Mouse (Mus musculus) left cerebral cortex, adult 2 months (tissue): Measurements from ENCODE around the gene Garnl3. TPM values are rescaled to one million over a fixed set of nuclear protein-coding genes. Genes with fewer than 3 reads are reported as not detected.
A peak's percentile ranks its signal among the peaks of the same experiment; 100 is the strongest.

Source experiments
- DNase-seq, 2 experiments: peaks; one replicate each; pipeline ENCODE4 v3.0.0; 2021 to 2022; ENCODE audit warnings: low spot score in 2 of 2, mixed read lengths in 1 of 2; ENCODE audit errors: extremely low spot score in 1 of 2
- H3K27ac ChIP-seq: fragments of 200-600 bp; 2 replicates; pipeline ENCODE4 v1.8.1; 2022
- H3K4me3 ChIP-seq: fragments of 200-600 bp; 2 replicates; pipeline ENCODE4 v1.8.1; 2022
- CTCF ChIP-seq: fragments of 200-600 bp; IDR thresholded peaks from 2 replicates; pipeline ENCODE4 v1.8.1; 2022; ENCODE audit warnings: antibody characterized with exemption, mild to moderate bottlenecking, moderate library complexity
- intact Hi-C: fragments of 180-260 bp; cut with DNase I; formaldehyde crosslinking; loops from one replicate; pipeline ENCODE4 v1.15.1; 2025
- total RNA-seq, 2 experiments: library from RNA; stranded (reverse); gene quantifications; 2 replicates each; pipeline ENCODE4 v1.2.3; 2021

The Garnl3 gene
- total RNA-seq, 2 experiments from 2014 or later = 94.7 to 129 TPM

DNA sequence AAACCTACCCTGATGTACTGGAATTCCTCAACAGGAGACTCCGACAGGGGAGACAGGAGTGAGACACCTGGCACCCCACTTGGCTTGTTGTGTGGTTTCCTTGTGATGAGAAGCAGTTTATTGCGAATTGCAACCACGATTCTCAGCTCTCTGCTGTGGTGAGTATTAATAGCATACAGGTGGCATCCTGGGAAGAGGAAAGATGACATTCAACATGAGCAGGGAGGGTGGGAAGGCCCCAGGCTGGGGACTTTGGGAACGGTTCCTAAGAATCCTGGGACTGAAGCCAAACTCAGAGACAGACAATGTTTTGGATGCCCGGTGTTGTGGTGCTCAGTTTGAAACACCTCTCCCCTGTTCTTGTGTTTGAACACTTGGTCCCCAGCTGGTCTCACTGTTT is 126.4 kb downstream of the Garnl3 start:
- DNase-seq = no peak
- no peak for TF ChIP-seq CTCF
- intact Hi-C loops = no loop called here
- Histone ChIP-seq H3K4me3 (no peak overlapping the region), H3K27ac (peak overlapping the region; percentile 24; the same call in 1 of the 2 replicates)

DNA sequence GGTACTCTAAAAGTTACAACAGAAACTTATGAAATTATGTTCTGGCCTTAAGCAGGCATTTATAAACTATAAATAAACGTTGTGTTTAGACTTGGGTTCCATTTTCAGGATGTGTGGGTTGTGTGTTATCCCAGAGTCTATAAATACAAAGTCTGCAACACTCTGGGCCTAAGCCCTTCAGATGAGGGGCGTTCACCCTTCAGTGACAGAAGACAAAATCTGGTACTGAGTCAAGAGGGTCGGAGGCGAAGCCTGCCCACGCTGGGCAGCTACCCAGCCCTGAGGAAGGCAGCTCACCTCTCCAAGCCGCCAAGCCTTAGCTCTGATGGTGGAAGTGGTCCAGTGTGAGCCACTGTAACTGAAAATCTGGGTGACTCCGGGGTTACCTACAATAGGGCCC is 129.3 kb downstream of the Garnl3 start:
- intact Hi-C loops = no loop called here
- Histone ChIP-seq H3K27ac (peak overlapping the region; percentile 63), H3K4me3 (no peak overlapping the region)
- no peak for DNase-seq
- no peak for TF ChIP-seq CTCF

DNA sequence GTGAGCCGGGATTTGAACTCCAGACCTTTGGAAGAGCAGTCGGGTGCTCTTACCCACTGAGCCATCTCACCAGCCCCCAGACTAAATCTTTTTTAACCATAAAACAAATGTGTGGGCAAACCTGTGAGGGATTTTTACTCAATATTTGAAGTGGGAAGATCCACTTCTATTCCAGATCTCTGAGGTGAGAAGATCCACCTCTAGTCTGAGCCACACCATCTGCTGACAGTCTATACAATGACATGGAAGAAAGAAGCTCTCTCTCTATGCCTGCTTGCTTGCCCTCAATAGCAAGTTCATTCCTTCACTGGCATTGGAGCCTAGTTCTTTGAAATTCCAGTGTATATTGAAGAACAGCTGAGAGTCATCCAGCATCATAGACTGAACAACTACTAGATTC is 131.7 kb downstream of the Garnl3 start:
- intact Hi-C loops = loop anchor here (10.0 kb wide), 1 partner anchor 405 kb away; no protein-coding TSS in a partner anchor
- DNase-seq = no peak
- Histone ChIP-seq H3K4me3 (no peak overlapping the region), H3K27ac (no peak overlapping the region)
- TF ChIP-seq CTCF = no peak

DNA sequence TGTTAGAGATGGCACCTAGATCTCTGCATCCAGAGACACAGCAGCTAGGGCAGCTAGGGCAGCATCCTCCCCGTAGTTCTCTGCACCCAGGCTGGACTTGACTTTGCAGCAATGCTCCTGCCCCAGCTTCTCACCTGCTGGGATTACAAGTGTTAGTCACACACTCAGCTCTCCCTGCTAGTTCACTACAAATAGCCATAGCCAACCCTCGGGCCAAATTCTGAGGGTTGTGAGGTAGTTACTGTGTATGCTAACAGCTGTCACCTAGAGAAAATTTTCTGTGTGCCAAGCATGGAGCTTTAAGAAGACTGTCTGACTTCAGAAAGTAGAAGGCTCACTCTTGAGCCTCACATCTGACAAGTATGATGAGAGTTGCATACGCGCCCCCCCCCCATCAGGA is 133.7 kb downstream of the Garnl3 start:
- no peak for TF ChIP-seq CTCF
- intact Hi-C loops = loop anchor here (10.0 kb wide), 1 partner anchor 407 kb away; no protein-coding TSS in a partner anchor
- DNase-seq = no peak
- Histone ChIP-seq H3K4me3 (no peak overlapping the region), H3K27ac (no peak overlapping the region; the same call in 1 of the 2 replicates)

DNA sequence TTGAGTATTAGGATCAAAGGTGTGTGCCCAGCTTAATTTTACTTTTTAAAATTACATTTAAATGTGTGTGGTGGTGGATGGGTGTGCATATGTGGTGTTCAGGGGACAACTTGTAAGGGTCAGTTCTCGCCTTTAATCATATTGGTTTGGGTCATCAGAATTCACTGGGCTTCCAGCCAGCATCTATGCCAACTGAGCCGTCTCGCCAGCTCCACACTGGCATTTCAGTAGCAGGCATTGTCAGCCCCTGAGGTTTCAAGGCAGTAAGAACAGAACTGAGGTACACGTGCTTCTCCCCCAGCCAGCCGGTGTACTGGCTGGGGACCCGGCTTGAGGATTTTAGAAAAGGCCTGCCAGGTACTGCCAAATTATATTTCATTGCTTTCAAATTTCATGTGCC is 134.4 kb downstream of the Garnl3 start:
- TF ChIP-seq CTCF = no peak
- intact Hi-C loops = loop anchor here (10.0 kb wide), 1 partner anchor 408 kb away; no protein-coding TSS in a partner anchor
- Histone ChIP-seq H3K27ac (no peak overlapping the region; the same call in 1 of the 2 replicates), H3K4me3 (no peak overlapping the region)
- DNase-seq = no peak

DNA sequence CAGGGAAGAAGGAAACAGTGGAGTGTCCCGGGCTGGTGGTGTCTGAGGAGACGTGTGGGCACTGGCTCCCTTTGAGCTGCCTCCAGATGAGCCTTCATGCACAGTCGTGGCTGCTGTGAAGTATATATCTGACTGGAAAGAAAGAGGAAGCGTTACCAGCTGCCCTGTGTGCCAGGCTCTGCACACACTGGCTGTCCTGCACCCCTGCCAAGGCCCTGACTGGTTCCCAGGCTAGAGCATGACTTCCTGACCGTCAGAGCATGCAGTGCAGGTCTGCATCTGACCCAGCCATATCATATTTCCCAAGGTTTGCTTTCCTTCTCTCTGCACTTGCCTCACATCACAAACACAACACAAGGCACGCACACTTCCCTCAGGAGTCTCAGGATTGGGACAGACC is 139.3 kb downstream of the Garnl3 start:
- intact Hi-C loops = loop anchor here (5.0 to 10.0 kb wide), 2 partner anchors 140 to 413 kb away; partner anchors contain the start of gene Garnl3
- TF ChIP-seq CTCF = no peak

DNA sequence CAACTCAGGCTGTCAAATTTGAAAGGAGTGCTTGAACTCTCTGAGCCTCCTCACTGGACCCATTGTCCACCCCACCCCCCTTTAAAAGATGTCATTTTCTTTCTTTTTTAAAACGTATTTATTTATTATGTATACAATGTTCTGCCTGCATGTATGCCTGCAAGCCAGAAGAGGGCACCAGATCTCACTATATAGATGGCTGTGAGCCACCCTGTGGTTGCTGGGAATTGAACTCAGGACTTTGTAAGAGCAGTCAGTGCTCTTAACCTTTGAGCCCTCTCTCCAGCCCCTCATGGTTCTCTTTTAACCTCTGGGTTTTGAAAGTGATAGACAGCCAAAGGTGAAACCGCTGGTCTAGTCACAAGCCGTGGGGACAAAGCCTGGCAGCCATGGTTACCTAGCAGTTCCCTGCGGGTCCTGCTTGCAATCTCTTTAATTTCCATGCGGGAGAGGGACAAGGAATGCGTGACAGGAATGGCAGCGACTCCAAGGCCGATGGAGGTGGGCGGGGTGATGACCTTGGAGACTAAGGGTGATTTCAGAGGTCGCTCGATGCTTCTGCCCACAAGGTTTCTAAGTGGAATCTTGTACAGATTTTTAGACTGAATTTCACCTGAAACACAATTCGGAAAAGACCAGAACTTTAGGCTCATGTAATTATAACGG is 141.2 kb downstream of the Garnl3 start:
- no peak for DNase-seq
- no peak overlapping the region for H3K4me3 ChIP-seq
- H3K27ac ChIP-seq = no peak overlapping the region
- TF ChIP-seq CTCF = peak; percentile 66
- intact Hi-C loops = loop anchor here (5.0 to 10.0 kb wide), 2 partner anchors 142 to 415 kb away; partner anchors contain the start of gene Garnl3

More for the DNA sequence above, 139.3 kb downstream of the Garnl3 start:
- no peak overlapping the region for H3K27ac ChIP-seq
- no peak overlapping the region for H3K4me3 ChIP-seq
- DNase-seq = no peak

DNA sequence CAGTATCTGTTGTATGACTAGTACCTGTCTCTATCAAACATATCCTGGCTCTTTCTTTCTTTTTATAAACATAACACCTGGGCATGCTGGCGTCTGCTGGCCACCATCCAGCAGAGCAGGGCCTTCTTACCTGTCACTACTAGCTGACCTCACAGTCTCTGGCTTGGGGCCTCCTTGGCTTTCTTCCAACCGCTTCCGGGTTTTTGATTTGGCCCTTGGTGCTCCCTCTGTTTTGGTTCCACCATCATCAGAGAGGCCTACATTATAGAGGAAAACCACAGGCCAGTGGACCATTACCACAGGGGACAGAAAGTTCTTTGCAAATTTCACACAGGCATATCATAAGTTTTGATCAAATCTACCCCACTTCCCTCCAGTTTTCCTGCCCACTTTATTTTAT is 142.1 kb downstream of the Garnl3 start:
- DNase-seq = no peak
- Histone ChIP-seq H3K4me3 (no peak overlapping the region), H3K27ac (no peak overlapping the region)
- TF ChIP-seq CTCF = no peak
- intact Hi-C loops = no loop called here

DNA sequence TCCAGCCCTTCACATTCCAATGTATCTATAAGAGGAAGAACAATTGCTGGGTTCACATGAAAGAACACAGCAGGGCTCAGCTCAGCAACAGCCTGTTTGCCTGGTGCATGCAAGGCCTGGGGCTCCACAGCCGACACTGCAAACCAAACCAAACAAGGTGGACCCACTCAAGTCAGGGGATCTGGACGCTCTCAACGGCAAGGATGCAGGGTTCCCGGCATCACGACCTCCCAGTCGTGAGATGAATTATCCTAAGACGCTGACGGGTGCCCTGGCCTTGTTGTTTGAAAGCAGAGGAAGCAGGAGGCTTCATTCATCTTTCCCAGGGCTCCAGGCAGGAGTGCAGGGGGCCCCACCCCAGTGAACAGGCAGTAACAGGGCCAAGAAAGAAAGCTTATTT is 145.6 kb downstream of the Garnl3 start:
- no peak for TF ChIP-seq CTCF
- intact Hi-C loops = no loop called here
- DNase-seq = no peak
- no peak overlapping the region for H3K27ac ChIP-seq
- H3K4me3 ChIP-seq = no peak overlapping the region

DNA sequence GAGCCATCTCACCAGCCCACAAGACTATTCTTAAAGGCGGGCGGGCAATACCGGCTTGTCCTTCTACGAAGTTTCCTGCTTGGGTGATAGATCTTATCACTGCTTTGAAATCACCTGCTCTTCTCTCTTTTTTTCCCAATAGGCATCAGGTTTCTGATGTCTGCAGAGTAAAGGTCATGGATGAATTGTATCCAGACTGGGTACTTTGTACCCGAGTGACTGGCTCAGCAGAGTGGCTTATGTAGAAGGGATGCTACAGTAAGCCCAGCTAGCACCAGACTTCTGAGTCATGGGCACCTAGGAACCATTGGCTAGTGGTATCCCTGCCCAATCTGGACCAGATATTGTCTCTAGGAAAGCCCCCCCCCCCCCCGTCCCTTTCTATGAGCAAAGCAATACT is 147.8 kb downstream of the Garnl3 start:
- H3K27ac ChIP-seq = no peak overlapping the region
- no peak overlapping the region for H3K4me3 ChIP-seq
- intact Hi-C loops = no loop called here
- no peak for TF ChIP-seq CTCF
- DNase-seq = no peak

DNA sequence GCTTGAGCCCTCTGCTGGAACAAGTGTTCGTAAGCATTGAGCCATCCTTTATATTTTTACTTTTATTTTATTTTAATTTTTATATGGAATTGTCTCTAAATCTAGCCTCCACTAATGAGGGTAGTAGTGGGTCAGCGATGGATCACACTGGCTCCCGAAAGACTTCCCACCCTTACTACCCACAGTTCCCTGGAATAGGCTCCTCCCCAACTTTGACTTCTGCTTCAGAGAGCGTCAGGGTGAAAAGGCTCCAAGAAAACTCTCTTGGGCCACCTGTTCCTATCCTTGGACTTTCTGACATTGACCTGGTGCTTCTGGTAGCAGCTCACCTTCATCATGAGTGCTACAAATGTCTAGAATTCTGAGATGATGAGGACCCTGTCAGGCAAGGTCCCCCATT is 148.8 kb downstream of the Garnl3 start:
- no peak for DNase-seq
- peak overlapping the region; percentile 99 for H3K4me3 ChIP-seq
- H3K27ac ChIP-seq = no peak overlapping the region
- no peak; the same call in none of the 2 replicates for TF ChIP-seq CTCF
- intact Hi-C loops = no loop called here

DNA sequence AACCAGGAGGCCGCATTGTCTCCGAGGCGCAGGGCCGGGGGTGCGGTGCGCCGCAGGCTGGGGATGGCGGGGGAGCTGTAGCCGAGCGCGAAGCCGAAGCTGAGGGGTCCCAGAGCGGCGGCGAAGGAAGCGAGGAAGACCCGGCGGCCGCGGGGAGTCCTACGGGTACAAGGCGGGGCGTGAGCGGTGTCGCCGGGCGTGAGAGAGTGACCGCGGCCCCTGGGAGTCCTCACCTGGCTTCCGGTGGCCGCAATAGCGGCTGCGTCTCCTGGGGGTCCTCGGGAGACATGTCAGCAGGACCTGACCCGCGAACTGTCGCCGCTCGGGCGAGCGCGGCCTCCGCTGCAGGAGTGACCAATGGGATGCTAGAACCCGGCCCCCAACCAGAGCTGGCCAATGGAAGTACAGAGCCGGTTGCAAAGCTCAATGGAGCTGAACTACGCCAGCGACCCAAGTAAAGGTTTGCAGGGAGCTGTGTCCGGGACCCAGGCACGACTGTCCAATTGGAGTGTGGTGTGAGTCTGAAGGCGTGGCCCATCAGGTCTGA is 149.7 kb downstream of the Garnl3 start, which contains the start of gene Slc2a8:
Gene Slc2a8 (minus strand): TSS at position 359 of the 547 bp plus-strand sequence.
- intact Hi-C loops = no loop called here
- peak; percentile 86 to 89 for DNase-seq
- TF ChIP-seq CTCF = no peak
- Histone ChIP-seq H3K27ac (peak within 1 kb of the TSS; percentile 87), H3K4me3 (peak within 1 kb of the TSS; percentile 99)
